In the genomic region with DNA sequence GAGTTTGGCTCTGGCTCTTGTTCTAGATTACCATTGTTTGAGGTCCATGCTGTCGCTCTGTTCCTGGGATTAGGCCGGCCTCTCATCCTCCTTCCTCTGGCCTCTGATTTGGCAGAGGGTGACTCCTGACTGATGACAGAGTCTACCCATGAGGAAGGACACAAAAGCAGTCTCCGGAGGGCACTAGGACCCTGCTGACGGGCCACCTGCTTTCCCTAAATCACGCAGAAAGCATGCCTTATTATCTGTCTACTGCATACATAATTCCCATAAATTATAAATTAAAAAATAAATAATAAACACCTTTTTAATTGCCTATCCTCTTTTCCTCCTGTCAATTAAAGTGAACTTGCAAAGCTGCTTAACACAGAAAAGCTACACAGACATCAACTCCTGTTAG, we compare ENCODE assay signal across 19 mouse cellular contexts.
DNase-seq lines count a peak whose midpoint lies in the region; ATAC-seq and TF ChIP-seq lines count a peak whose summit lies in the region.
"Had no signal": no experiment of that assay in that cellular context is flagged by ENCODE, and none has a peak within 500 bp of the region (broad histone marks: within the 10 kb centered on the region; RNA-seq: fewer than 3 reads in every experiment).

No protein-coding gene starts in this region.

- H3K4me2 ChIP-seq in forebrain, embryonic 14.5 days (ENCODE audit: low read length): no peak overlapping the region
- no peak overlapping the region for H3K4me2 ChIP-seq in forebrain, embryonic 11.5 days (ENCODE audit: low read depth, low read length, severe bottlenecking)
- H3K4me2 ChIP-seq in forebrain, embryonic 16.5 days (ENCODE audit: low read length): no peak overlapping the region
- H3K4me2 ChIP-seq: embryonic facial prominence, embryonic 13.5 days; embryonic facial prominence, embryonic 15.5 days had no signal

- no peak overlapping the region for H3K9ac ChIP-seq in forebrain, embryonic 14.5 days (ENCODE audit: low read length)
- H3K9ac ChIP-seq in forebrain, embryonic 11.5 days (ENCODE audit: low read length): no peak overlapping the region
- no peak overlapping the region for H3K9ac ChIP-seq in forebrain, embryonic 16.5 days (replicated peaks; ENCODE audit: low read depth, low read length)
- H3K9ac ChIP-seq: embryonic facial prominence, embryonic 13.5 days; embryonic facial prominence, embryonic 15.5 days had no signal

- peak; percentile 75; the same call in 1 of the 2 replicates for ATAC-seq in forebrain, embryonic 14.5 days
- ATAC-seq in forebrain, embryonic 11.5 days (replicated peaks; ENCODE audit: low FRiP score): no peak
- peak; percentile 85 for ATAC-seq in forebrain, embryonic 16.5 days

- peak overlapping the region; percentile 14; the same call in 1 of the 2 replicates for H3K27ac ChIP-seq in forebrain, embryonic 14.5 days (ENCODE audit: low read depth, low read length)
- H3K27ac ChIP-seq in forebrain, embryonic 11.5 days (ENCODE audit: low read depth, low read length): no peak overlapping the region
- peak overlapping the region; percentile 17 for H3K27ac ChIP-seq in forebrain, embryonic 16.5 days (ENCODE audit: low read length)
- H3K27ac ChIP-seq: embryonic facial prominence, embryonic 13.5 days; embryonic facial prominence, embryonic 15.5 days had no signal

- H3K4me1 ChIP-seq in forebrain, embryonic 14.5 days (ENCODE audit: control insufficient read depth, insufficient read depth, low read length): peaks cover 2% of the 10 kb centered on the region; the same call in 1 of the 2 replicates
- H3K4me1 ChIP-seq in forebrain, embryonic 11.5 days (replicated peaks; ENCODE audit: control insufficient read depth, insufficient read depth, low read length): no peaks in the 10 kb centered on the region
- 0 out of 2 replicates have a peak, but pooled peaks cover 2% of the 10 kb centered on the region for H3K4me1 ChIP-seq in forebrain, embryonic 16.5 days (replicated peaks; ENCODE audit: control insufficient read depth, insufficient read depth, low read length)
- H3K4me1 ChIP-seq: embryonic facial prominence, embryonic 13.5 days; embryonic facial prominence, embryonic 15.5 days had no signal

- no peak for TF ChIP-seq CTCF in brain, embryonic 14.5 days (IDR thresholded peaks at IDR 0.05; ENCODE audit: borderline replicate concordance, extremely low read depth, insufficient read depth, insufficient read length)

- no peaks in the 10 kb centered on the region for H3K27me3 ChIP-seq in forebrain, embryonic 14.5 days (replicated peaks; ENCODE audit: control insufficient read depth, insufficient read depth, low read length)
- H3K27me3 ChIP-seq in forebrain, embryonic 11.5 days (ENCODE audit: control insufficient read depth, insufficient read depth, low read length): no peaks in the 10 kb centered on the region
- H3K27me3 ChIP-seq in forebrain, embryonic 16.5 days (replicated peaks; ENCODE audit: control insufficient read depth, insufficient read depth, low read length): no peaks in the 10 kb centered on the region
- H3K27me3 ChIP-seq: embryonic facial prominence, embryonic 13.5 days; embryonic facial prominence, embryonic 15.5 days had no signal

- no peaks in the 10 kb centered on the region for H3K9me3 ChIP-seq in forebrain, embryonic 14.5 days (replicated peaks; ENCODE audit: control insufficient read depth, low read length)
- H3K9me3 ChIP-seq in forebrain, embryonic 11.5 days (ENCODE audit: control insufficient read depth, low read length): no peaks in the 10 kb centered on the region
- no peaks in the 10 kb centered on the region for H3K9me3 ChIP-seq in forebrain, embryonic 16.5 days (ENCODE audit: control insufficient read depth, low read length)
- H3K9me3 ChIP-seq: embryonic facial prominence, embryonic 13.5 days; embryonic facial prominence, embryonic 15.5 days had no signal

- WGBS in forebrain, embryonic 14.5 days: 79% methylated on average over 5 of the region's 5 CpGs
- 90% methylated on average over 5 of the region's 5 CpGs for WGBS in forebrain, embryonic 11.5 days
- WGBS in forebrain, embryonic 16.5 days: 67% methylated on average over 5 of the region's 5 CpGs

- TF ChIP-seq POLR2A in brain, embryonic 14.5 days (IDR thresholded peaks at IDR 0.05; ENCODE audit: borderline replicate concordance, extremely low read depth, insufficient read depth, insufficient read length, poor library complexity, severe bottlenecking): no peak

- DNase-seq in forebrain, embryonic 14.5 days (ENCODE audit: low spot score): peak; percentile 56
- no peak for DNase-seq in forebrain, embryonic 11.5 days (ENCODE audit: low spot score)
- peak; percentile 73 for DNase-seq in brain, embryonic 14.5 days (ENCODE audit: low read depth)
- no peak for DNase-seq in heart, postnatal 14 days
- no peak for DNase-seq in urinary bladder, postnatal 4 days (ENCODE audit: low spot score in 2 of 2)
- DNase-seq: adrenal gland, adult 8-10 months; adrenal gland, postnatal 14 days; adrenal gland, postnatal 36 days; cerebellum, adult 11 months; cerebellum, adult 18-20 months; cerebellum, adult 8-10 months; cerebellum, adult 9-11 months; cerebellum, postnatal 14 days; cerebellum, postnatal 36 days; embryo, embryonic 11 days had no signal

- intact Hi-C loops in heart, postnatal 14 days (cut with DNase I): no loop called here

- H3K36me3 ChIP-seq in forebrain, embryonic 14.5 days (ENCODE audit: control insufficient read depth, insufficient read depth, low read length): no peaks in the 10 kb centered on the region
- H3K36me3 ChIP-seq in forebrain, embryonic 11.5 days (ENCODE audit: control insufficient read depth, insufficient read depth, low read length): no peaks in the 10 kb centered on the region
- H3K36me3 ChIP-seq in forebrain, embryonic 16.5 days (ENCODE audit: control insufficient read depth, insufficient read depth): no peaks in the 10 kb centered on the region
- H3K36me3 ChIP-seq: embryonic facial prominence, embryonic 13.5 days; embryonic facial prominence, embryonic 15.5 days had no signal

- H3K4me3 ChIP-seq in forebrain, embryonic 14.5 days (ENCODE audit: low read depth, low read length): no peak overlapping the region
- H3K4me3 ChIP-seq in forebrain, embryonic 11.5 days (ENCODE audit: low read depth, low read length): no peak overlapping the region
- no peak overlapping the region for H3K4me3 ChIP-seq in forebrain, embryonic 16.5 days (replicated peaks; ENCODE audit: low read length)
- H3K4me3 ChIP-seq: embryonic facial prominence, embryonic 13.5 days; embryonic facial prominence, embryonic 15.5 days; erythroblast, embryonic 14.5 days had no signal

Comparison
In these comparisons a context has a peak if more than half of its experiments do, and no peak if none do; other contexts are left out.
1. DNase-seq: peak in forebrain, embryonic 14.5 days (single experiment) and brain, embryonic 14.5 days (single experiment); none in forebrain, embryonic 11.5 days (single experiment), heart, postnatal 14 days (0 of 2) and urinary bladder, postnatal 4 days (0 of 2).